Mouse (Mus musculus) adrenal gland, postnatal 25 days (tissue): ENCODE results near the gene Scgb2b21. TPM values are rescaled to one million over a fixed set of nuclear protein-coding genes. Genes with fewer than 3 reads are reported as not detected.
"Not testable (repeated sequence)": the region's sequence is repeated elsewhere in the genome, so short reads cannot be mapped to it uniquely, and the experiment has no call there.

Source experiments
- DNase-seq: peaks from one replicate; pipeline ENCODE4 v3.0.0; 2021; ENCODE audit warnings: mixed read lengths
- long read RNA-seq: library from polyadenylated mRNA; stranded (forward); transcript quantifications from one replicate; pipeline ENCODE4 v2.0.0, GENCODE M21; 2021
- total RNA-seq: library from RNA; stranded (reverse); gene quantifications from 2 replicates; pipeline ENCODE4 v1.2.3, GENCODE M21; 2021

Gene Scgb2b21
- not detected in 2 replicates for total RNA-seq
- long read RNA-seq = 0 reads

DNA sequence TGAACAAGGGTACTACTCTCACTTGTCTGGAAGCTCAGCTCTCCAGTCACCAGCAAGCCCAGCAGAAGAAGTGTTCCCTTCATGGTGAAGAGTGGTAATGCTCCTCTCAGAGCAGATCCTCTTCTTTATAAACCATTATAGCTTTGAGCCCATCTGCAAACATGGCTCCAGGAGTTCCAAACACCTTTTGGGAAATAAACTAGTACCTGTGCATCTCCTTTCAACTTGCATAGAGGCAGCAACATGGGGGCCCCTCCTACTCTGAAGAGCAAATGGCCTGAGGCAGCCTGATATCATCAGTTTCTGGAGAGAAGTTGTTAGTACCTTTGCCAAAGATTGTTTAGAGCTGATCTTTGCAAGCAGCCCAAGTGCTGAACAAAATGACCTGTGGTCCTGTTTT is at the start of gene Scgb2b21:
Gene Scgb2b21, minus strand, starts transcription at position 101 of the 400 bp plus-strand sequence.
- no peak for DNase-seq

- not testable (repeated sequence) for DNase-seq
Observed at GRCm38 (mm10) chr7:33543420-33543819, 23.2 kb upstream of the Scgb2b21 start.

Other genes with a start within 250 kb of the Scgb2b21 start
- not detected in 2 replicates for gene Scgb2b19, start 240.1 kb downstream of the Scgb2b21 start, total RNA-seq
- not detected in 2 replicates for gene Scgb1b19, start 233.2 kb downstream of the Scgb2b21 start, total RNA-seq
- not detected in 2 replicates for gene Scgb2b20, start 154.1 kb downstream of the Scgb2b21 start, total RNA-seq
- not detected in 2 replicates for gene Scgb1b20, start 147.2 kb downstream of the Scgb2b21 start, total RNA-seq
- not detected in 2 replicates for gene Scgb2b24, start 218.9 kb upstream of the Scgb2b21 start, total RNA-seq
- gene Scgb1b24, start 223.3 kb upstream of the Scgb2b21 start, total RNA-seq = not detected in 2 replicates